Comparison of ENCODE assay signal across 13 mouse cellular contexts in the genomic region with DNA sequence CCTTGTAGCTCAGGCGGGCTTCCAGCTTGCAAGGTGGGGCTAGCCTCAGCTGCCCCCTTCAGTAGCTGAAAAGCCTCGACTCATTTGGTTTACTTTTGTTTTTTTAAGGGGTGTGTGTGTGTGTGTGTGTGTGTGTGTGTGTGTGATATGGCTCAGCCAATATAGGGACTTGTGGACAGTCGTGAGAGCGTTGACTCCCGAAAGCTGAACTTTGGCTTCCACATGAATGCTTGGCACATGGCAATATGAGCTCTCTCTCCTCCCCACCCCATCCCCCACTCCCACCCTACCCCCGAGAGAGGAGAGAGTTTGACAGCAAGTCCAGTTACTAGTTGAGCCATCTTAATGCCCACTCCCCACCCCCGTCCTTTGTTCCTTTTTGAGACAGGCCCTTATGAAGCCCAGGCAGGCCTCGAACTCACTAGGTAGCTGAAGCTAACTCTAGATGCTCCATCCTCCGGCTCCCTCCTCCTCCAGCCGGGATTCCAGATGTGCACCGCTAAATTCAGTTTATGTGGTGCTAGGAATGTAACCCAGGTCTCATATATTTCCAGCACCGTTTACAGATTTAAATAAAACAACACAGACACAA.
DNase-seq lines count a peak whose midpoint lies in the region; ATAC-seq lines count a peak whose summit lies in the region.
"Had no signal": no experiment of that assay in that cellular context is flagged by ENCODE, and none has a peak within 500 bp of the region (broad histone marks: within the 10 kb centered on the region; RNA-seq: fewer than 3 reads in every experiment).

No protein-coding gene starts in this region.

- no peaks in the 10 kb centered on the region for H3K27me3 ChIP-seq in forebrain, embryonic 15.5 days
- H3K27me3 ChIP-seq in forebrain, embryonic 12.5 days = peaks cover 15% of the 10 kb centered on the region
- H3K27me3 ChIP-seq in limb, embryonic 13.5 days = peaks cover 24% of the 10 kb centered on the region; the same call in 1 of the 2 replicates
- peaks cover 54% of the 10 kb centered on the region for H3K27me3 ChIP-seq in limb, embryonic 10.5 days (ENCODE audit: low read depth, poor library complexity, severe bottlenecking)
- peaks cover 71% of the 10 kb centered on the region for H3K27me3 ChIP-seq in embryonic facial prominence, embryonic 10.5 days (replicated peaks; ENCODE audit: low read depth, poor library complexity, severe bottlenecking)
- no peaks in the 10 kb centered on the region for H3K27me3 ChIP-seq in midbrain, embryonic 15.5 days (replicated peaks)
- H3K27me3 ChIP-seq: Patski had no signal

- peaks cover 42% of the 10 kb centered on the region for H3K4me1 ChIP-seq in forebrain, embryonic 15.5 days
- H3K4me1 ChIP-seq in forebrain, embryonic 12.5 days = peaks cover 33% of the 10 kb centered on the region
- H3K4me1 ChIP-seq in limb, embryonic 13.5 days = peaks cover 24% of the 10 kb centered on the region
- H3K4me1 ChIP-seq in limb, embryonic 10.5 days = peaks cover 31% of the 10 kb centered on the region
- peaks cover 27% of the 10 kb centered on the region for H3K4me1 ChIP-seq in embryonic facial prominence, embryonic 10.5 days
- H3K4me1 ChIP-seq in midbrain, embryonic 15.5 days = peaks cover 39% of the 10 kb centered on the region

- 48% methylated on average over 12 of the region's 12 CpGs for WGBS in forebrain, embryonic 15.5 days
- WGBS in forebrain, embryonic 12.5 days = 46% methylated on average over 12 of the region's 12 CpGs
- 49% methylated on average over 12 of the region's 12 CpGs for WGBS in limb, embryonic 13.5 days
- 50% methylated on average over 12 of the region's 12 CpGs for WGBS in limb, embryonic 10.5 days
- WGBS in embryonic facial prominence, embryonic 10.5 days = 52% methylated on average over 12 of the region's 12 CpGs
- 53% methylated on average over 12 of the region's 12 CpGs for WGBS in midbrain, embryonic 15.5 days

- ATAC-seq in forebrain, embryonic 15.5 days (replicated peaks) = no peak
- ATAC-seq in forebrain, embryonic 12.5 days (ENCODE audit: low FRiP score) = no peak
- ATAC-seq in limb, embryonic 13.5 days (ENCODE audit: low FRiP score, low read depth) = no peak
- ATAC-seq in midbrain, embryonic 15.5 days (replicated peaks) = no peak
- ATAC-seq: Patski had no signal

- no peak for DNase-seq in limb, embryonic 10.5 days (ENCODE audit: low spot score)
- no peak for DNase-seq in embryonic facial prominence, embryonic 10.5 days (ENCODE audit: low spot score)
- DNase-seq in spleen, postnatal 36 days (ENCODE audit: low spot score in 2 of 2) = no peak
- DNase-seq: adrenal gland, adult 8-10 months; kidney, postnatal 14 days; lung, adult 2 months; spleen, adult 18-20 months; thymus, adult 2 months had no signal

- H3K4me3 ChIP-seq in forebrain, embryonic 15.5 days = no peak overlapping the region
- no peak overlapping the region for H3K4me3 ChIP-seq in forebrain, embryonic 12.5 days (replicated peaks)
- H3K4me3 ChIP-seq in limb, embryonic 13.5 days = no peak overlapping the region; the same call in 1 of the 2 replicates
- no peak overlapping the region for H3K4me3 ChIP-seq in limb, embryonic 10.5 days
- H3K4me3 ChIP-seq in embryonic facial prominence, embryonic 10.5 days = 0 out of 2 replicates have a peak overlapping the region, but pooled peaks have one; percentile 20
- H3K4me3 ChIP-seq in midbrain, embryonic 15.5 days = no peak overlapping the region

- H3K9ac ChIP-seq in forebrain, embryonic 15.5 days (replicated peaks) = no peak overlapping the region
- H3K9ac ChIP-seq in forebrain, embryonic 12.5 days = no peak overlapping the region
- no peak overlapping the region for H3K9ac ChIP-seq in limb, embryonic 13.5 days
- H3K9ac ChIP-seq in midbrain, embryonic 15.5 days = no peak overlapping the region

- no peaks in the 10 kb centered on the region for H3K9me3 ChIP-seq in forebrain, embryonic 15.5 days
- H3K9me3 ChIP-seq in forebrain, embryonic 12.5 days = no peaks in the 10 kb centered on the region
- H3K9me3 ChIP-seq in limb, embryonic 13.5 days = no peaks in the 10 kb centered on the region
- no peaks in the 10 kb centered on the region for H3K9me3 ChIP-seq in limb, embryonic 10.5 days (replicated peaks)
- no peaks in the 10 kb centered on the region for H3K9me3 ChIP-seq in embryonic facial prominence, embryonic 10.5 days
- H3K9me3 ChIP-seq in midbrain, embryonic 15.5 days = no peaks in the 10 kb centered on the region

- 0 out of 2 replicates have a peak overlapping the region, but pooled peaks have one; percentile 68 for H3K4me2 ChIP-seq in forebrain, embryonic 15.5 days (replicated peaks)
- H3K4me2 ChIP-seq in forebrain, embryonic 12.5 days = no peak overlapping the region
- peak overlapping the region; percentile 88 for H3K4me2 ChIP-seq in limb, embryonic 13.5 days (replicated peaks)
- peak overlapping the region; percentile 76; the same call in 1 of the 2 replicates for H3K4me2 ChIP-seq in midbrain, embryonic 15.5 days

- H3K27ac ChIP-seq in forebrain, embryonic 15.5 days (replicated peaks) = peak overlapping the region; percentile 85
- no peak overlapping the region for H3K27ac ChIP-seq in forebrain, embryonic 12.5 days
- H3K27ac ChIP-seq in limb, embryonic 13.5 days = no peak overlapping the region
- no peak overlapping the region for H3K27ac ChIP-seq in limb, embryonic 10.5 days
- H3K27ac ChIP-seq in embryonic facial prominence, embryonic 10.5 days (replicated peaks) = no peak overlapping the region
- H3K27ac ChIP-seq in midbrain, embryonic 15.5 days = peak overlapping the region; percentile 89; the same call in 1 of the 2 replicates

- no peaks in the 10 kb centered on the region for H3K36me3 ChIP-seq in forebrain, embryonic 15.5 days
- no peaks in the 10 kb centered on the region for H3K36me3 ChIP-seq in forebrain, embryonic 12.5 days (replicated peaks)
- no peaks in the 10 kb centered on the region for H3K36me3 ChIP-seq in limb, embryonic 13.5 days
- no peaks in the 10 kb centered on the region for H3K36me3 ChIP-seq in limb, embryonic 10.5 days
- H3K36me3 ChIP-seq in embryonic facial prominence, embryonic 10.5 days (replicated peaks) = no peaks in the 10 kb centered on the region
- no peaks in the 10 kb centered on the region for H3K36me3 ChIP-seq in midbrain, embryonic 15.5 days (replicated peaks)

Comparison
In these comparisons a context has a peak if more than half of its experiments do, and no peak if none do; other contexts are left out.
1. H3K27ac ChIP-seq: peak in forebrain, embryonic 15.5 days (single experiment) and midbrain, embryonic 15.5 days (single experiment); none in forebrain, embryonic 12.5 days (single experiment), limb, embryonic 13.5 days (single experiment), limb, embryonic 10.5 days (single experiment) and embryonic facial prominence, embryonic 10.5 days (single experiment).